Mouse (Mus musculus) left cerebral cortex, adult 2 months (tissue): ENCODE measurements at regions not wholly inside any gene's neighbourhood (a gene's known extent, or its start where the extent isn't known, plus 50 kb on each side); places are given as distances from the start of the nearest gene placed in this dataset.
A peak's percentile ranks its signal among the peaks of the same experiment; 100 is the strongest.

Experiments used
- DNase-seq, 2 experiments: peaks; one replicate each; pipeline ENCODE4 v3.0.0; 2021 to 2022; ENCODE audit warnings: low spot score in 2 of 2, mixed read lengths in 1 of 2; ENCODE audit errors: extremely low spot score in 1 of 2
- H3K27ac ChIP-seq: fragments of 200-600 bp; 2 replicates; pipeline ENCODE4 v1.8.1; 2022
- H3K4me3 ChIP-seq: fragments of 200-600 bp; 2 replicates; pipeline ENCODE4 v1.8.1; 2022
- CTCF ChIP-seq: fragments of 200-600 bp; IDR thresholded peaks from 2 replicates; pipeline ENCODE4 v1.8.1; 2022; ENCODE audit warnings: antibody characterized with exemption, mild to moderate bottlenecking, moderate library complexity
- intact Hi-C: fragments of 180-260 bp; cut with DNase I; formaldehyde crosslinking; loops from one replicate; pipeline ENCODE4 v1.15.1; 2025

GRCm38 (mm10) chr13:86274926-86275622 lies 228.4 kb upstream of the Cox7c start:
- no peak for DNase-seq
- intact Hi-C loops = no loop called here
- no peak for TF ChIP-seq CTCF
- no peak overlapping the region for H3K4me3 ChIP-seq
- no peak overlapping the region for H3K27ac ChIP-seq

GRCm38 (mm10) chr13:86238054-86238453 lies 191.3 kb upstream of the Cox7c start:
- no peak for DNase-seq
- Histone ChIP-seq H3K27ac (no peak overlapping the region), H3K4me3 (no peak overlapping the region)
- intact Hi-C loops = no loop called here
- peak; percentile 44 for TF ChIP-seq CTCF

- no peak for DNase-seq
- intact Hi-C loops = loop anchor here (10.0 kb wide), 1 partner anchor 1069 kb away; no protein-coding TSS in a partner anchor
- TF ChIP-seq CTCF = no peak
- H3K4me3 ChIP-seq = no peak overlapping the region
- H3K27ac ChIP-seq = no peak overlapping the region
Measured at GRCm38 (mm10) chr13:86205641-86206040, 158.9 kb upstream of the Cox7c start.

- intact Hi-C loops = no loop called here
- TF ChIP-seq CTCF = no peak
- Histone ChIP-seq H3K27ac (no peak overlapping the region), H3K4me3 (no peak overlapping the region)
- DNase-seq = no peak
Measured at GRCm38 (mm10) chr13:86180496-86180895, 133.8 kb upstream of the Cox7c start.

GRCm38 (mm10) chr13:86147331-86147730 lies 100.6 kb upstream of the Cox7c start:
- intact Hi-C loops = no loop called here
- Histone ChIP-seq H3K4me3 (no peak overlapping the region), H3K27ac (no peak overlapping the region)
- no peak for DNase-seq
- no peak for TF ChIP-seq CTCF

GRCm38 (mm10) chr13:86111372-86112094 lies 64.8 kb upstream of the Cox7c start:
- intact Hi-C loops = no loop called here
- Histone ChIP-seq H3K4me3 (no peak overlapping the region), H3K27ac (no peak overlapping the region)
- DNase-seq = no peak
- TF ChIP-seq CTCF = no peak

GRCm38 (mm10) chr13:86102212-86102611 lies 55.5 kb upstream of the Cox7c start:
- no peak overlapping the region for H3K27ac ChIP-seq
- no peak for TF ChIP-seq CTCF
- intact Hi-C loops = no loop called here

GRCm38 (mm10) chr13:86097836-86098235 lies 51.1 kb upstream of the Cox7c start:
- Histone ChIP-seq H3K4me3 (no peak overlapping the region), H3K27ac (no peak overlapping the region)
- intact Hi-C loops = no loop called here
- DNase-seq = no peak
- TF ChIP-seq CTCF = no peak

More at GRCm38 (mm10) chr13:86102212-86102611, 55.5 kb upstream of the Cox7c start:
- DNase-seq = no peak
- H3K4me3 ChIP-seq = no peak overlapping the region

- intact Hi-C loops = no loop called here
- H3K4me3 ChIP-seq = no peak overlapping the region
- TF ChIP-seq CTCF = no peak
- no peak for DNase-seq
- no peak overlapping the region for H3K27ac ChIP-seq
Measured at GRCm38 (mm10) chr13:86097291-86097690, 50.6 kb upstream of the Cox7c start.
